Mouse (Mus musculus) common myeloid progenitor, adult 5-6 weeks (primary cell): ENCODE measurements around the gene E130308A19Rik. TPM values are rescaled to one million over a fixed set of nuclear protein-coding genes. Genes with fewer than 3 reads are reported as not detected.
A peak's percentile ranks its signal among the peaks of the same experiment; 100 is the strongest.

Experiments
- ATAC-seq: replicated peaks from 2 replicates; pipeline ENCODE4 v1.8.0; 2016; ENCODE audit warnings: low read depth, mild to moderate bottlenecking, moderate TSS enrichment, inconsistent platforms; ENCODE audit not compliant: poor library complexity, severe bottlenecking
- total RNA-seq: library from RNA; stranded (forward); fragments of 200-1000, 187-1606 nt; gene quantifications from 2 replicates; pipeline ENCODE4 v1.2.3, GENCODE M21; 2017

Gene E130308A19Rik
- total RNA-seq, 1 experiment from 2014 or later, result 11.1 TPM

- no peak for ATAC-seq
These were observed 49.1 kb downstream of the E130308A19Rik start for GRCm38 (mm10) chr4:59674929-59675679.

- ATAC-seq, result no peak
These were observed 49.7 kb downstream of the E130308A19Rik start for GRCm38 (mm10) chr4:59675699-59676098.

GRCm38 (mm10) chr4:59681383-59681782, 55.4 kb downstream of the E130308A19Rik start:
- ATAC-seq, result no peak

- no peak for ATAC-seq
These were observed 56.5 kb downstream of the E130308A19Rik start for GRCm38 (mm10) chr4:59682491-59682890.

- ATAC-seq, result no peak
These were observed 56.9 kb downstream of the E130308A19Rik start for GRCm38 (mm10) chr4:59682950-59683349.

- no peak for ATAC-seq
These were observed 58.3 kb downstream of the E130308A19Rik start for GRCm38 (mm10) chr4:59684306-59684705.

GRCm38 (mm10) chr4:59686716-59687115, 60.7 kb downstream of the E130308A19Rik start:
- no peak for ATAC-seq

- ATAC-seq, result peak; percentile 79
These were observed 63.0 kb downstream of the E130308A19Rik start for GRCm38 (mm10) chr4:59689055-59689454.

- no peak for ATAC-seq
These were observed 64.1 kb downstream of the E130308A19Rik start for GRCm38 (mm10) chr4:59690145-59690544.

- ATAC-seq, result no peak
These were observed 70.8 kb downstream of the E130308A19Rik start for GRCm38 (mm10) chr4:59696846-59697245.

GRCm38 (mm10) chr4:59697869-59698268, 71.9 kb downstream of the E130308A19Rik start:
- no peak for ATAC-seq

- no peak for ATAC-seq
These were observed 73.2 kb downstream of the E130308A19Rik start for GRCm38 (mm10) chr4:59699014-59699792.

GRCm38 (mm10) chr4:59709321-59709720, 83.3 kb downstream of the E130308A19Rik start:
- 0 out of 2 replicates have a peak, but pooled peaks have one; percentile 22 for ATAC-seq

GRCm38 (mm10) chr4:59710736-59711389, 84.9 kb downstream of the E130308A19Rik start:
- no peak for ATAC-seq

GRCm38 (mm10) chr4:59712451-59712850, 86.4 kb downstream of the E130308A19Rik start:
- no peak for ATAC-seq

- no peak for ATAC-seq
These were observed 86.9 kb downstream of the E130308A19Rik start for GRCm38 (mm10) chr4:59712955-59713354.

- ATAC-seq, result no peak
These were observed 88.5 kb downstream of the E130308A19Rik start for GRCm38 (mm10) chr4:59714472-59714871.

- ATAC-seq, result no peak
These were observed 88.9 kb downstream of the E130308A19Rik start for GRCm38 (mm10) chr4:59714926-59715325.

- ATAC-seq, result no peak
These were observed 89.5 kb downstream of the E130308A19Rik start for GRCm38 (mm10) chr4:59715531-59715930.

GRCm38 (mm10) chr4:59717349-59717748, 91.3 kb downstream of the E130308A19Rik start:
- no peak for ATAC-seq

GRCm38 (mm10) chr4:59718542-59718941, 92.5 kb downstream of the E130308A19Rik start:
- peak; percentile 76 for ATAC-seq
